Mouse (Mus musculus) small intestine, adult 2 months (tissue): ENCODE measurements around the gene Mttp.

Experiments
- CTCF ChIP-seq: fragments of 200-500 bp; IDR thresholded peaks from 2 replicates; pipeline ENCODE4 v1.5.1; 2012; ENCODE audit warnings: low read depth, mild to moderate bottlenecking, control low read depth, inconsistent platforms, low read length, moderate library complexity, mixed read lengths; ENCODE audit not compliant: insufficient replicate concordance, insufficient read length; ENCODE audit errors: extremely low read depth
- POLR2A ChIP-seq: fragments of 200-500 bp; IDR thresholded peaks from 2 replicates; pipeline ENCODE4 v1.6.1; 2012; ENCODE audit warnings: low read depth, mild to moderate bottlenecking, control low read depth, inconsistent platforms, low read length, moderate library complexity

GRCm38 (mm10) chr3:138139663-138140062 is 5.1 kb downstream of the Mttp start:
- no peak for TF ChIP-seq CTCF
- TF ChIP-seq POLR2A, result no peak
